21 mouse cellular contexts compared by ENCODE assay signal in the genomic region with DNA sequence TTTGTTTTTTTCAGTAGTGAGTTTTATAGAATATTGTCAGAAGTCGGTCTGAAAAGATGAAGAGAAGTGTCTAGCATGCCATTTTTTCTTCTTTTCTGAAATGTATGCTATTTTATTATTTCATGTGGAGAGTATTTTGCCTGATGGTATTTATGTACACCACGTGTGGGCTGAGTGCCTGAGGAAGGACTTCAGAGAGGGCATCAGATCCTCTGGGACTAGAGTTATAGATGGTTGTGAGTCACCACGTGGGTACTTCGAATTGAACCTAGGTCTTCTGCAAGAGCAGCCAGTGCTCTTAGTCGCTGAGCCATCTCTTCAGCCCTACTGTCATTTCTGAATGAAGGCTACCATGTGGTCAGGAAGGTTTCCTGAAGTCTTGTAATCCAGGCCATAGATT. TPM values are rescaled to one million over a fixed set of nuclear protein-coding genes. Genes with fewer than 3 reads are reported as not detected.
A peak's percentile ranks its signal among the peaks of the same experiment; 100 is the strongest.
DNase-seq lines count a peak whose midpoint lies in the region; ATAC-seq and TF ChIP-seq lines count a peak whose summit lies in the region.
"Had no signal": no experiment of that assay in that cellular context is flagged by ENCODE, and none has a peak within 500 bp of the region (broad histone marks: within the 10 kb centered on the region; RNA-seq: fewer than 3 reads in every experiment).

No protein-coding gene starts in this region.

- in situ Hi-C loops in CH12.LX (cut with MboI; ENCODE audit: low pct_ligation_motif_present, low pct_unique_long_range_greater_than_20kb, low sequenced_read_pairs): no loop called here

- intact Hi-C loops in heart, adult 2 months (cut with DNase I): loop anchor here (5.0 kb wide), 1 partner anchor 132 kb away; the partner anchor contains the start of gene Ccdc42

- TF ChIP-seq EP300 in heart, adult 2 months (IDR thresholded peaks at IDR 0.05; ENCODE audit: insufficient read depth, low read depth, low read length): no peak
- TF ChIP-seq EP300 in CH12.LX (IDR thresholded peaks at IDR 0.05; ENCODE audit: low read length): no peak

- H3K9me3 ChIP-seq in heart, embryonic 13.5 days: no peaks in the 10 kb centered on the region
- no peaks in the 10 kb centered on the region for H3K9me3 ChIP-seq in CH12.LX (replicated peaks; ENCODE audit: low read length)
- H3K9me3 ChIP-seq: embryonic facial prominence, embryonic 12.5 days; embryonic facial prominence, embryonic 15.5 days; G1E; heart, embryonic 10.5 days; heart, embryonic 15.5 days; hindbrain, embryonic 10.5 days; hindbrain, embryonic 13.5 days; intestine, embryonic 15.5 days had no signal

- TF ChIP-seq CTCF in heart, adult 2 months (IDR thresholded peaks at IDR 0.05): no peak
- TF ChIP-seq CTCF in CH12.LX (conservative IDR thresholded peaks at IDR 0.05 in 1 of 2, IDR thresholded peaks at IDR 0.05 in 1 of 2; ENCODE audit: low read depth in 2 of 2, low read length in 2 of 2): no peak

- 72% methylated on average over 5 of the region's 5 CpGs for WGBS in heart, embryonic 13.5 days
- whole genome bisulfite sequencing in heart, adult 2 months: 68% methylated on average over 5 of the region's 5 CpGs

- DNase-seq in heart, adult 2 months: no peak
- DNase-seq in 3T3-L1 (ENCODE audit: low read depth, low spot score) (peak; percentile 66), CH12.LX (ENCODE audit: extremely low read depth) (peak; percentile 28)
- no peak for DNase-seq in retina, embryonic 14.5 days (ENCODE audit: low spot score)
- DNase-seq in urinary bladder, postnatal 10 days (ENCODE audit: low spot score): no peak
- DNase-seq: adrenal gland, adult 2 months; cerebellum, adult 11 months; cerebellum, adult 2 months; cerebellum, adult 9-11 months; cerebellum, postnatal 25 days had no signal

- no peak for ATAC-seq in heart, embryonic 13.5 days (ENCODE audit: extremely low read depth, insufficient number of reproducible peaks, low FRiP score, low TSS enrichment)
- ATAC-seq: forebrain, embryonic 14.5 days; hindbrain, embryonic 16.5 days; intestine, embryonic 15.5 days had no signal

- H3K79me2 ChIP-seq in heart, adult 2 months (replicated peaks; ENCODE audit: control insufficient read depth, insufficient read depth, low read length): 0 out of 2 replicates have a peak, but pooled peaks cover 2% of the 10 kb centered on the region
- no peaks in the 10 kb centered on the region for H3K79me2 ChIP-seq in CH12.LX (replicated peaks; ENCODE audit: control insufficient read depth, extremely low read depth, insufficient read depth, poor library complexity, severe bottlenecking)

- peaks cover 37% of the 10 kb centered on the region for H3K4me1 ChIP-seq in heart, embryonic 13.5 days
- H3K4me1 ChIP-seq in heart, adult 2 months (ENCODE audit: control insufficient read depth, insufficient read depth, low read length): peaks cover 9% of the 10 kb centered on the region
- H3K4me1 ChIP-seq in CH12.LX (ENCODE audit: control insufficient read depth in 1 of 2, insufficient read depth in 2 of 2): peaks cover 4 to 27% of the 10 kb centered on the region in 2 experiments; a peak in 3 of 4 replicates

- no peaks in the 10 kb centered on the region for H3K27me3 ChIP-seq in heart, embryonic 13.5 days (replicated peaks)
- no peaks in the 10 kb centered on the region for H3K27me3 ChIP-seq in heart, adult 2 months (ENCODE audit: control insufficient read depth, insufficient read depth, low read length)
- H3K27me3 ChIP-seq in CH12.LX (replicated peaks): no peaks in the 10 kb centered on the region
- H3K27me3 ChIP-seq: embryonic facial prominence, embryonic 12.5 days; embryonic facial prominence, embryonic 15.5 days; heart, embryonic 15.5 days; hindbrain, embryonic 13.5 days; intestine, embryonic 15.5 days had no signal

- dilution Hi-C loops in CH12.LX (cut with MboI; ENCODE audit: extremely low pct_ligation_motif_present, extremely low pct_unique_long_range_greater_than_20kb, low sequenced_read_pairs): no loop called here

- H3K4me2 ChIP-seq in heart, embryonic 13.5 days: no peak overlapping the region
- no peak overlapping the region for H3K4me2 ChIP-seq in CH12.LX (ENCODE audit: insufficient read depth, low read depth, poor library complexity, severe bottlenecking)
- H3K4me2 ChIP-seq: embryonic facial prominence, embryonic 12.5 days; embryonic facial prominence, embryonic 15.5 days; heart, embryonic 15.5 days; hindbrain, embryonic 13.5 days; intestine, embryonic 15.5 days had no signal

- TF ChIP-seq POLR2A in heart, adult 2 months (IDR thresholded peaks at IDR 0.05; ENCODE audit: insufficient read depth, low read depth, low read length): no peak
- TF ChIP-seq POLR2A in CH12.LX (IDR thresholded peaks at IDR 0.05; ENCODE audit: low read depth, low read length): no peak

- no peak overlapping the region for H3K9ac ChIP-seq in heart, embryonic 13.5 days
- H3K9ac ChIP-seq in heart, adult 2 months (ENCODE audit: low read depth, low read length): no peak overlapping the region
- H3K9ac ChIP-seq in CH12.LX (ENCODE audit: insufficient read depth, low read depth): no peak overlapping the region
- H3K9ac ChIP-seq: embryonic facial prominence, embryonic 12.5 days; embryonic facial prominence, embryonic 15.5 days; heart, embryonic 15.5 days; hindbrain, embryonic 13.5 days; intestine, embryonic 15.5 days had no signal

- H3K36me3 ChIP-seq in heart, embryonic 13.5 days: peaks cover 75% of the 10 kb centered on the region
- H3K36me3 ChIP-seq in heart, adult 2 months (ENCODE audit: control insufficient read depth, insufficient read depth, low read length): no peaks in the 10 kb centered on the region; the same call in 1 of the 2 replicates
- no peaks in the 10 kb centered on the region for H3K36me3 ChIP-seq in CH12.LX (replicated peaks in 1 of 2; ENCODE audit: control insufficient read depth in 1 of 2, insufficient read depth in 1 of 2, low read length in 1 of 2)
- H3K36me3 ChIP-seq: G1E had no signal

- no peak overlapping the region for H3K4me3 ChIP-seq in heart, embryonic 13.5 days
- no peak overlapping the region for H3K4me3 ChIP-seq in heart, adult 2 months
- no peak overlapping the region for H3K4me3 ChIP-seq in CH12.LX (replicated peaks in 1 of 3; ENCODE audit: low read depth in 2 of 3, low read length in 2 of 3, poor library complexity in 1 of 3)
- H3K4me3 ChIP-seq: embryonic facial prominence, embryonic 12.5 days; embryonic facial prominence, embryonic 15.5 days; heart, embryonic 10.5 days; heart, embryonic 15.5 days; hindbrain, embryonic 10.5 days; hindbrain, embryonic 13.5 days; intestine, embryonic 15.5 days had no signal

- H3K27ac ChIP-seq in heart, embryonic 13.5 days (replicated peaks): 0 out of 2 replicates have a peak overlapping the region, but pooled peaks have one; percentile 20
- no peak overlapping the region for H3K27ac ChIP-seq in heart, adult 2 months
- no peak overlapping the region for H3K27ac ChIP-seq in CH12.LX (ENCODE audit: insufficient read depth, low read depth)
- H3K27ac ChIP-seq: embryonic facial prominence, embryonic 12.5 days; embryonic facial prominence, embryonic 15.5 days; heart, embryonic 10.5 days; hindbrain, embryonic 10.5 days; intestine, embryonic 15.5 days had no signal

- TF ChIP-seq RAD21 in CH12.LX (IDR thresholded peaks at IDR 0.05; ENCODE audit: low read depth, low read length): no peak

TF ChIP-seq in CH12.LX, 34 proteins besides CTCF, POLR2A, EP300 and RAD21:
- no peak for TF ChIP-seq KAT2A (IDR thresholded peaks at IDR 0.05; ENCODE audit: insufficient replicate concordance, low read length)
- 0 out of 2 replicates have a peak, but pooled peaks have one; percentile 36 for TF ChIP-seq MAX (IDR thresholded peaks at IDR 0.05; ENCODE audit: low read length)
TF ChIP-seq in CH12.LX: peak in this region for 1.

RNA-seq across cellular contexts. Expression of gene Myh10, which starts 28.4 kb away (rescaled TPM):
- 124 and 133 TPM in 2 replicates for polyA plus RNA-seq in heart, embryonic 13.5 days (2015; fragmentation: Nextera tagmentation; extraction: Ambion mirVana)
- 10 to 100 TPM; 25.6 to 25.9 TPM for total RNA-seq in heart, adult 2 months (2021)
- polyA plus RNA-seq in heart, adult 2 months (2012; rRNA removed): 17.9 and 30.0 TPM in 2 replicates
- 0.38 and 0.46 TPM in 2 replicates for total RNA-seq in CH12.LX (2012; rRNA removed)
- total RNA-seq in CH12.LX (2014; rRNA removed): 0.62 and 1.1 TPM in 2 replicates
- 2.7 and 3.1 TPM in 2 replicates for polyA plus RNA-seq in CH12.LX (2012; ENCODE audit: insufficient read length, low read depth)

Comparison
In these comparisons a context has a peak if more than half of its experiments do, and no peak if none do; other contexts are left out.
1. DNase-seq: peak in 3T3-L1 (single experiment) and CH12.LX (single experiment); none in heart, adult 2 months (0 of 2), retina, embryonic 14.5 days (single experiment) and urinary bladder, postnatal 10 days (single experiment).